Mouse (Mus musculus): ENCODE results near the gene Slc35c2.

DNA sequence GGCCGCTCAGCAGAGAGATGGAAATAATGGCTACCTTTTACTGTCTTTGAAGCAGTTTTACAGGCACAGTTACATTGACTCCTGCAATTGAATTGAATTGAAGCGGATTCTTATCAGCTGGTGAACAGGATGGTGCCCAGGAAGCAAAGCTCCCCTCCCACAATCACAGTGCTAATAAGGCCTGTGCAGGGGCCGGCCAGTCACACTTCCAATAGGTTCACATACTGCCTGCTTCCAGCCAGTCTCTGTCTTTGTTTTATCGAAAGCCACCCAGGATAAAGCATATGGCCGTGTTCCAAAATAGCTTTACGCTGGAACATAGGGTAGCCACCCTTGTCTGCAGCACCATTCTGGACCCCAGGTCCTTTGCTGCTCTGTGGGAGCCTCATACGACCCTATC lies 39.7 kb upstream of the Slc35c2 start:
- no peak for TF ChIP-seq CTCF (IDR thresholded peaks at IDR 0.05; ENCODE audit: borderline replicate concordance, control insufficient read depth, extremely low read depth, insufficient read depth, low read length, poor library complexity)
- TF ChIP-seq POLR2A (IDR thresholded peaks at IDR 0.05; ENCODE audit: control insufficient read depth, extremely low read depth, insufficient read depth, low read length, poor library complexity), result no peak
